Mouse (Mus musculus): ENCODE results near the gene Gm3543. TPM values are rescaled to one million over a fixed set of nuclear protein-coding genes. Genes with fewer than 3 reads are reported as not detected.
"Not testable (repeated sequence)": the region's sequence is repeated elsewhere in the genome, so short reads cannot be mapped to it uniquely, and the experiment has no call there.

Gene Gm3543
- total RNA-seq (2015; ENCODE audit: low replicate concordance) (not detected in 2 replicates), total RNA-seq (2017; ENCODE audit: low replicate concordance) (not detected in 2 replicates)

- ATAC-seq (replicated peaks; ENCODE audit: low FRiP score, poor library complexity, severe bottlenecking): not testable (repeated sequence)
Measured at GRCm38 (mm10) chr14:41983225-41983624, at the start of gene Gm3543. Gm3543 (minus strand) TSS chr14:41983325.

- not testable (repeated sequence) for ATAC-seq (replicated peaks; ENCODE audit: low FRiP score, poor library complexity, severe bottlenecking)
Measured at GRCm38 (mm10) chr14:41968596-41968995, 14.5 kb downstream of the Gm3543 start.

- ATAC-seq (replicated peaks; ENCODE audit: low FRiP score, poor library complexity, severe bottlenecking): not testable (repeated sequence)
Measured at GRCm38 (mm10) chr14:41967827-41968226, 15.3 kb downstream of the Gm3543 start, which contains the start of gene Gm6401. Gm6401 (minus strand) TSS chr14:41967927.

GRCm38 (mm10) chr14:41964095-41964494, 19.0 kb downstream of the Gm3543 start:
- not testable (repeated sequence) for ATAC-seq (replicated peaks; ENCODE audit: low FRiP score, poor library complexity, severe bottlenecking)

- not testable (repeated sequence) for ATAC-seq (replicated peaks; ENCODE audit: low FRiP score, poor library complexity, severe bottlenecking)
Measured at GRCm38 (mm10) chr14:41943695-41944094, 39.4 kb downstream of the Gm3543 start, which contains the start of gene 1700024B05Rik. 1700024B05Rik (plus strand) TSS chr14:41943995.

Other genes with a start within 250 kb of the Gm3543 start
- not detected in 2 replicates for gene Gm7929, start 232.7 kb downstream of the Gm3543 start, total RNA-seq (2015; ENCODE audit: low replicate concordance)
- not detected in 2 replicates for gene Gm7929, start 232.7 kb downstream of the Gm3543 start, total RNA-seq (2017; ENCODE audit: low replicate concordance)
- not detected in 2 replicates for gene Gm47189, start 210.9 kb downstream of the Gm3543 start, total RNA-seq (2015; ENCODE audit: low replicate concordance)
- not detected in 2 replicates for gene Gm47189, start 210.9 kb downstream of the Gm3543 start, total RNA-seq (2017; ENCODE audit: low replicate concordance)
- gene Gm7980, start 76.0 kb downstream of the Gm3543 start, total RNA-seq (2015; ENCODE audit: low replicate concordance): not detected in 2 replicates
- gene Gm7980, start 76.0 kb downstream of the Gm3543 start, total RNA-seq (2017; ENCODE audit: low replicate concordance): not detected in 2 replicates
- gene 1700049E17Rik1, start 58.4 kb downstream of the Gm3543 start, total RNA-seq (2015; ENCODE audit: low replicate concordance): not detected in 2 replicates
- not detected in 2 replicates for gene 1700049E17Rik1, start 58.4 kb downstream of the Gm3543 start, total RNA-seq (2017; ENCODE audit: low replicate concordance)
- not detected in 2 replicates for gene 1700024B05Rik, start 39.3 kb downstream of the Gm3543 start, total RNA-seq (2015; ENCODE audit: low replicate concordance)
- gene 1700024B05Rik, start 39.3 kb downstream of the Gm3543 start, total RNA-seq (2017; ENCODE audit: low replicate concordance): not detected in 2 replicates
- gene Gm6401, start 15.4 kb downstream of the Gm3543 start, total RNA-seq (2015; ENCODE audit: low replicate concordance): not detected in 2 replicates
- gene Gm6401, start 15.4 kb downstream of the Gm3543 start, total RNA-seq (2017; ENCODE audit: low replicate concordance): not detected in 2 replicates
- not detected in 2 replicates for gene Gm7951, start 134.0 kb upstream of the Gm3543 start, total RNA-seq (2015; ENCODE audit: low replicate concordance)
- gene Gm7951, start 134.0 kb upstream of the Gm3543 start, total RNA-seq (2017; ENCODE audit: low replicate concordance): not detected in 2 replicates
- not detected in 2 replicates for gene Gm17027, start 179.3 kb upstream of the Gm3543 start, total RNA-seq (2015; ENCODE audit: low replicate concordance)
- not detected in 2 replicates for gene Gm17027, start 179.3 kb upstream of the Gm3543 start, total RNA-seq (2017; ENCODE audit: low replicate concordance)
- gene Gm3573, start 207.5 kb upstream of the Gm3543 start, total RNA-seq (2015; ENCODE audit: low replicate concordance): not detected in 2 replicates
- gene Gm3573, start 207.5 kb upstream of the Gm3543 start, total RNA-seq (2017; ENCODE audit: low replicate concordance): not detected in 2 replicates

All from erythroblast, adult 5-6 weeks (primary cell).